Mouse (Mus musculus): ENCODE measurements around the gene Srsf3. TPM values are rescaled to one million over a fixed set of nuclear protein-coding genes. Genes with fewer than 3 reads are reported as not detected.
"Not testable (repeated sequence)": the region's sequence is repeated elsewhere in the genome, so short reads cannot be mapped to it uniquely, and the experiment has no call there.

Srsf3 gene
- polyA plus RNA-seq (2015; fragmentation: Nextera tagmentation; extraction: Ambion mirVana): 605 and 671 TPM in 2 replicates

DNA sequence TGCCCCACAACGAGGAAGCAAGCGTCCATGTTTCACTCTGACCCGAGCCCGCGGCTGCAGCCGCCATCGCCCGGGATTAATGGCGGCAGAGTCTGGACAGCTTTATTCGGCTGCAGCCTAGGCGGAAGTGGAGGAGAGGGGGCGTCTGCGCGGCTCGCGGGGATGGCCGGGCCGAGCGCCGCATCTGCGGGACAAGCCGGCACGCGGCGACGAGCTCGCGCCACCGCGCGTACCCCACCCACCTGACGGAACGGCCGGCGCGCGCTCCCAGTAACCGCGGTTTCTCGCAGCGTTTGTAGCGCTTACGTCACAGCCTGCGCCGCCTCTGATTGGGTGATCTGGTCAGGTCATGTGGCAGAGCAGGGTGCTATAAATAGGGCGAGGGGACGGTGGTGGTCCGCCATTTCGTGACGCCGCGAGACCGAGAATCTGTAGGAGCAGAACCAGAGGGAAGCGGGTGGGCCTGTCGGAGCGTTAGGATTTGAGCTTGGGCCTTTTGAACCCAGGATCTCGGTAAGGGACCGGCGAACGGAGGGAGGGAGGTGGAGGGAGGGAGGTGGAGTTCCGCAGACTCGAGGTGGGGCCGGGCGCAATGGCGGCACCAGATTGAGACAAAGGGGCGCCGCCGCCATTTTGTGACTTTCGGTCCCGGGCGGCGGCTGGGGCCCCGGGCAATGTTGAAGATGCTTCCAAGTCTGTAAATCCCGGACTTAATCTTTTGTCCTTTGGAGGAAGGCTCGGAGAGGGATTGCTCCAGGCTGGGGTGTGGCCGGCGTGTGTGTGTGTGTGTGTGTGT is at the start of gene Srsf3:
Gene Srsf3, plus strand, starts transcription at position 355 of the 796 bp plus-strand sequence.
- Histone ChIP-seq H3K9me3 (replicated peaks) (no peaks in the 10 kb centered on the region), H3K4me1 (peaks cover 32% of the 10 kb centered on the region), H3K4me2 (peak within 1 kb of the TSS; percentile 82), H3K36me3 (peaks cover 17% of the 10 kb centered on the region), H3K27me3 (no peaks in the 10 kb centered on the region), H3K4me3 (replicated peaks) (peak within 1 kb of the TSS; percentile 62), H3K9ac (peak within 1 kb of the TSS; percentile 75), H3K27ac (peak within 1 kb of the TSS; percentile 98)
- under 1% methylated on average over 77 of the region's 77 CpGs for WGBS
- ATAC-seq (replicated peaks; ENCODE audit: low FRiP score): peak; percentile 97

DNA sequence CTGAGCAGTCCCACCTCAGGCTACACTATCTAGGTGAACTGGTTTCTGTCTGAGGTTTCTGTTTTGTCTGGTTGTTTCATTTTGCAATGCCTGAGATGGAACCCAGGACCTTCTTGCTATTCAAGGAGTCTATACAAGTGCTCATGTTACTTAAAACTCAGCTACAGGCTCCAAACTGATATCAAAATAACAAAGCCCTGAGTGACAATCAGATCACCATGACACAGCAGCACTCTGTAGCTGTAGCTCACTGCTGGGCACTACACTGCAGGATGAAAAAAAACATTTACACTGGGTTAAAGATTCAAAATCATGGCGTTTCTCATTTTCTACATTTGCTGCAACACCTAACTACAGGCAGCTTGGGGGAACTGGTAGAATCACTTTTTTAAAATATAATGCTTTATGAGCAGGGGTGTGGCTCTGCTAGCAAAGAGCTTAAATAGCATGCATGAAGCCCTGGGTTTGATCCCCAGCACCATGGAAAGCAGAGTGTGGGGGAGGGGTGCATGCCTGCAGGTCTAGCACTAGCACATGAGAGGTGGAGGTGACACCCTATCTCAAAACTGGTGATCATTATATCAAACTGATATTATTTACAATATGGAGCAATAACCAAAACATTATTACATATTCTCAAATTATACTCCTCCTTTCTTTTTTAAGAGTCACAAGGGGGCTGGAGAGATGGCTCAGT is 47.6 kb upstream of the Srsf3 start:
- H3K9ac ChIP-seq: no peak overlapping the region
- no peak overlapping the region for H3K4me3 ChIP-seq (replicated peaks)
- WGBS: 86% methylated on average over 1 of the region's 1 CpGs
- H3K27ac ChIP-seq: no peak overlapping the region
- H3K27me3 ChIP-seq: no peaks in the 10 kb centered on the region
- H3K4me1 ChIP-seq: 0 out of 2 replicates have a peak, but pooled peaks cover 8% of the 10 kb centered on the region
- no peak overlapping the region for H3K4me2 ChIP-seq
- H3K36me3 ChIP-seq: peaks cover 94% of the 10 kb centered on the region
- no peak for ATAC-seq (replicated peaks; ENCODE audit: low FRiP score)
- no peaks in the 10 kb centered on the region for H3K9me3 ChIP-seq (replicated peaks)

DNA sequence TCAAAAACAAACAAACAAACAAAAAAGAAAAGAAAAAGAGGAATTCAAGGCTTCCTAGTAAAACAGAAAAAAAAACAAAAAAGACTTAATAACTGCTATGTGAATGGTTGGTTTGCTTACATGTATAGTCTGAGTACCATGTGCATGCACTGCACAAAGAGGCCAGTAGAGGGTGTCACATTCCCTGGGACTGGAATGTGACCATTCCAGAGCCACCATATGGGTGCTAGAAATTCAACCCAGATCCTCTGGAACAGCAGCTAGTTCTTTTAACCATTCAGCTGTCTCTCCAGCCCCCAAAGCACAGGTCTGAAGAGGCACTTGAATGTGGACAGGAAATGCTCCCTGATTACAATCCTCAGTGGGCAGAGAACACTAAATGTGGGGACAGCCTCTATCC is 45.6 kb upstream of the Srsf3 start:
- H3K9me3 ChIP-seq (replicated peaks): no peaks in the 10 kb centered on the region
- no peaks in the 10 kb centered on the region for H3K27me3 ChIP-seq
- H3K4me1 ChIP-seq: 0 out of 2 replicates have a peak, but pooled peaks cover 5% of the 10 kb centered on the region
- peaks cover 99% of the 10 kb centered on the region for H3K36me3 ChIP-seq
- H3K4me3 ChIP-seq (replicated peaks): no peak overlapping the region
- ATAC-seq (replicated peaks; ENCODE audit: low FRiP score): no peak
- no peak overlapping the region for H3K4me2 ChIP-seq
- H3K9ac ChIP-seq: no peak overlapping the region
- no peak overlapping the region for H3K27ac ChIP-seq

DNA sequence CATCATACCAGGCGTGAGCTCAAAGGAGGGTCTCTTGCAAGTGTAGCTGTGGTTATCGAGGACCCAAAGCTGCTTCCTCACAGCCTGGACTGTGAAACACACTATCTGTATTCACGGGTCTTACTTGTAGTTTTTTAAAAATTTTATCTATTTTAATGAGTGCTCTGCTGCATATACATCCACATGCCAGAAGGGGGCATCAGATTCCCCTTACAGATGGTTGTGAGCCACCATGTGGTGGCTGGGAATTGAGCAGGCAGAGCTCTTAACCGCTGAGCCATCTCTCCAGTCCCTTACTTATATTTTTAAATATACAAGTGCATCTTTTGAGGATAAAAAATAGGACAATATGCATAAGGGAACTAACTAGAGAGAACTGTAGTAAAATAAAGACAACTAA is 44.7 kb upstream of the Srsf3 start:
- no peak overlapping the region for H3K4me3 ChIP-seq (replicated peaks)
- WGBS: 71% methylated on average over 4 of the region's 4 CpGs
- H3K4me2 ChIP-seq: no peak overlapping the region
- H3K27ac ChIP-seq: no peak overlapping the region
- H3K9ac ChIP-seq: no peak overlapping the region
- no peak for ATAC-seq (replicated peaks; ENCODE audit: low FRiP score)
- H3K27me3 ChIP-seq: no peaks in the 10 kb centered on the region
- 0 out of 2 replicates have a peak, but pooled peaks cover 5% of the 10 kb centered on the region for H3K4me1 ChIP-seq
- no peaks in the 10 kb centered on the region for H3K9me3 ChIP-seq (replicated peaks)
- H3K36me3 ChIP-seq: peaks cover 95% of the 10 kb centered on the region

DNA sequence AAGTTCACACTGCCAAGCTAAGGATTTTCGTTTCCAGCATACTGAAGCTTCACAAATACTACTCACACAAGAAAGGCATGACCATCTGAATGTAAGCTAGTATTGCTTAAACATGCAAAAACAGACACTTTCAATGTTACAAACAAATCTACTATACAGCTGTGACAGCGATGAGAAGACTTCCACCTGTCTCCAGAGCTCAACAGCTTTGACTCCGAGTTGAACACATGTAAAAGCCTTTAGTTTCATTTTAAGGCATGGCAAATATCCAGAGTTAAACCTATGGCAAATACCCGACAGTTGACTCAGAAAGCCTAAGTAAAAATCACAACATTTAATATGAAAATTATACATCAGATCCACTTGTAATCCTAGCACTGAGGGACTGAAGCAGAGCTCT is 44.1 kb upstream of the Srsf3 start:
- H3K9me3 ChIP-seq (replicated peaks): no peaks in the 10 kb centered on the region
- no peak for ATAC-seq (replicated peaks; ENCODE audit: low FRiP score)
- H3K9ac ChIP-seq: no peak overlapping the region
- 0 out of 2 replicates have a peak, but pooled peaks cover under 1% of the 10 kb centered on the region for H3K4me1 ChIP-seq
- 89% methylated on average over 4 of the region's 4 CpGs for WGBS
- no peaks in the 10 kb centered on the region for H3K27me3 ChIP-seq
- no peak overlapping the region for H3K27ac ChIP-seq
- peaks cover 89% of the 10 kb centered on the region for H3K36me3 ChIP-seq
- H3K4me2 ChIP-seq: no peak overlapping the region
- H3K4me3 ChIP-seq (replicated peaks): no peak overlapping the region

DNA sequence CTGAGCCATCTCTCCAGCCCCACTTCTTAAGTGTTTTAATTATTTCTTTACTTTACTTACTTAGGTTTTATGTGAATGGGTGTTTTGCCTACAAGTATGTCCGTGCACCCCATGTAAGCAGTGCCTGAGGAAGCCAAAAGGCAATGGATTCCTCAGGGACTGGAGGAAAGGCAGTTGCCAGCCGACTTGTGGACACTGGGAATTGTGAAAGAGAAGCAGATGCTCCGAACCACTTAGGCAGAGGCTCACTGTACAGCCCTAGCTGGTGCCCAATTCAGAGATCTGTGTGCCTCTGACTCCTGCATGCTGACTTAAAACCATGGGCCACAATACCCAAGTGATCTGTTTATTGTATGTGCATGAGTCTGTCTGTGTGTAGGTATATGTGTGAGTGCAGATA is 43.4 kb upstream of the Srsf3 start:
- Histone ChIP-seq H3K36me3 (peaks cover 85% of the 10 kb centered on the region), H3K4me1 (no peaks in the 10 kb centered on the region), H3K27ac (no peak overlapping the region), H3K27me3 (no peaks in the 10 kb centered on the region), H3K9ac (no peak overlapping the region), H3K4me3 (replicated peaks) (no peak overlapping the region), H3K4me2 (no peak overlapping the region), H3K9me3 (replicated peaks) (no peaks in the 10 kb centered on the region)
- 87% methylated on average over 3 of the region's 3 CpGs for WGBS
- no peak for ATAC-seq (replicated peaks; ENCODE audit: low FRiP score)

DNA sequence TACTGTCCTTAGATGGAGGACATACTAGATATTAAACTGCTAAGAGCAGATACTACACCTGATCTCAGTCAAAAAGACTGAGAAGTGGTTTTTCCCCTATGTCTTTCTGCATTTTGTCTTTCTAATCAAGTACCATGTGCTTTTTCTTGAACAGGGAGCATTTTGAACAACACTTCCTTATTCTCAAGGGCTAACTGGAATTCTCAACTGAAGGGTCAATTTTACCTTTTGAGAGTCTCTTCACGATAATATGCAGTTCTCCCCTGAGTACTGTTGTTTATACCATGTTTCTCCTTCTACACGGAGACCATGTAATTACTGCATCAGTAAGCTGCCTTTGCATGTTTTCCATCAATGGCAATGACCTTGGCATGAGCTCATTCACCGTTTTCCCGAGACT is 42.4 kb upstream of the Srsf3 start:
- no peak overlapping the region for H3K9ac ChIP-seq
- WGBS: 76% methylated on average over 4 of the region's 4 CpGs
- no peaks in the 10 kb centered on the region for H3K9me3 ChIP-seq (replicated peaks)
- H3K27me3 ChIP-seq: no peaks in the 10 kb centered on the region
- no peaks in the 10 kb centered on the region for H3K4me1 ChIP-seq
- H3K36me3 ChIP-seq: peaks cover 85% of the 10 kb centered on the region
- H3K27ac ChIP-seq: no peak overlapping the region
- ATAC-seq (replicated peaks; ENCODE audit: low FRiP score): no peak
- H3K4me3 ChIP-seq (replicated peaks): no peak overlapping the region
- H3K4me2 ChIP-seq: no peak overlapping the region

DNA sequence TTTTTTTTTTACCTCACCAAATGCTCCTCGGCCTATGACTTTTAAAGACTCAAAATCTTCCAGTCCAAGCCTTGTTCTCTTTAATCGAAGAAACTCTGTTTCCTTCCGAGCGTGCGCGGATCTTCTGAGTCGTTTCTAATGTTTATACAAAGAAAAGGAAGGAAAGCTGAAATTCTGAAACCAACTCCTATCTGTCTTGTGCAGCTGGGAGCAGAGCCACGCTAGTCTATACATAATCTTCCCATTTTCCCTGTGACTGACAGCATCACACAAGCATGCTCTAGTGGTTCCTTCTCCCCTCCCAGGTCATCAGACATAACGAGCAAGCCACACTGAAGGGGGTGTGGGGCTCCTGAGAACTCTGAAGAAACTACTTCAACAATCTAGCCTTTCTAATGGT is 41.1 kb upstream of the Srsf3 start:
- Histone ChIP-seq H3K4me3 (replicated peaks) (no peak overlapping the region), H3K27me3 (no peaks in the 10 kb centered on the region), H3K27ac (no peak overlapping the region), H3K36me3 (peaks cover 80% of the 10 kb centered on the region), H3K9ac (no peak overlapping the region), H3K4me2 (no peak overlapping the region), H3K9me3 (replicated peaks) (no peaks in the 10 kb centered on the region), H3K4me1 (no peaks in the 10 kb centered on the region)
- no peak for ATAC-seq (replicated peaks; ENCODE audit: low FRiP score)
- 91% methylated on average over 9 of the region's 9 CpGs for whole genome bisulfite sequencing

DNA sequence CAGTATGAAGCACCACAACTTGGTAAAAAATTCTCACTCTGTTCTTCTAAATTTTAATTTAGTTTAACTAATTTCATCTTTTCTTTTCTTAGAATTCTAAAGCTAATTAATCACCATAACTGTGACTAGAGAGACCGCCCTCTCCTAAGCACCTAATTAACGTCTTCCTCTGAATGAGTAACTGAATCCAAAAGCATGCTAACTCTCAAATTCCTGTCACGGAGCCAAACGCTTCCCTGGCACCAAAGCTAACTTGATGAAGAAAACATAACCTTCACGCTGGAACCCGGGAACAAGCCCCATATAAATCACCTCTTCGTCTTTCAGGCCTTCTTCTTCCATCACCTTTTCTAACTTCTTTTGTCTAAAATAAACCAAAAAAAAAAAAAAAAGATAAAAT is 40.3 kb upstream of the Srsf3 start:
- ATAC-seq (replicated peaks; ENCODE audit: low FRiP score): no peak
- H3K36me3 ChIP-seq: peaks cover 79% of the 10 kb centered on the region
- no peaks in the 10 kb centered on the region for H3K4me1 ChIP-seq
- no peak overlapping the region for H3K9ac ChIP-seq
- no peak overlapping the region for H3K4me3 ChIP-seq (replicated peaks)
- no peak overlapping the region for H3K27ac ChIP-seq
- H3K9me3 ChIP-seq (replicated peaks): no peaks in the 10 kb centered on the region
- no peak overlapping the region for H3K4me2 ChIP-seq
- no peaks in the 10 kb centered on the region for H3K27me3 ChIP-seq
- WGBS: 49% methylated on average over 7 of the region's 7 CpGs

DNA sequence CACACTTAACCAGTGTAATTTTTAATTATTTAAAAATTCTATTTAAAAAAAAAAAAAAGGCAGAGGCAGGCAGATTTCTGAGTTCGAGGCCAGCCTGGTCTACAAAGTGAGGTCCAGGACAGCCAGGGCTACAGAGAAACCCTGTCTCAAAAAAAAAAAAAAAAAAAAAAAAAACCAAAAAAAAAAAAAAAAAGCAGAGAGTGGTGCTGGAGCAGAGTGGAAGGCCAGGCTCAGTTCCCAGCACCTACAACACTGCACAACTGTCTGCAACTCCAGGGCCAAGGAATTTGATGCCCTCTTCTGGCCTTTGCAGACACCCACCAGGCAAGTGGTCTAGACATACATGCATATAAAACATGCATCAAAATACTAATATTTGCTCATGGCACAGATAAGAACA is 39.4 kb upstream of the Srsf3 start:
- not testable (repeated sequence) for ATAC-seq (replicated peaks; ENCODE audit: low FRiP score); H3K4me3 ChIP-seq (replicated peaks); H3K9me3 ChIP-seq (replicated peaks); H3K4me2 ChIP-seq; H3K27ac ChIP-seq; H3K27me3 ChIP-seq; H3K9ac ChIP-seq; H3K4me1 ChIP-seq
- H3K36me3 ChIP-seq: peaks cover 78% of the 10 kb centered on the region
- whole genome bisulfite sequencing: 100% methylated on average over 1 of the region's 1 CpGs

DNA sequence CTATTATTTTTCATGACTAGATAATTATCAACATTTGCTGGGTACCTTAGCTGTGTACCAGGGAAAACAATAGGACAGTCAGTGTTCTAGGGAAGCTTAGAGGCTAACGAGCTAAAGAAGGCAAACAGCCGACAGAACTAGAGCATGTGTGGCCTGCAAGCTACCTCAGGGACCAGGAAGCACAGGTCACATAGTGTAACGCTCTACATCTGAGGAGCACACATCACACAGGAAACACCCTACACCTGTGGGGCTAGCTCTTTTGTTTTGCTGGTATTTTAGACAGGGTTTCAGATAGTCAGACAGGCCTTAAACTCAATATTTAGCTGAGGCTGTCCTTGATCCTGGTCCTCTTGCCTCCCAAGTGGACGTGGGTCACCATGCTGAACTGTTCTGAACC is 37.8 kb upstream of the Srsf3 start:
- Histone ChIP-seq H3K27me3 (no peaks in the 10 kb centered on the region), H3K9me3 (replicated peaks) (no peaks in the 10 kb centered on the region), H3K4me2 (no peak overlapping the region), H3K27ac (no peak overlapping the region), H3K4me3 (replicated peaks) (no peak overlapping the region), H3K9ac (no peak overlapping the region), H3K36me3 (peaks cover 78% of the 10 kb centered on the region), H3K4me1 (no peaks in the 10 kb centered on the region)
- no peak for ATAC-seq (replicated peaks; ENCODE audit: low FRiP score)
- 90% methylated on average over 4 of the region's 4 CpGs for WGBS

DNA sequence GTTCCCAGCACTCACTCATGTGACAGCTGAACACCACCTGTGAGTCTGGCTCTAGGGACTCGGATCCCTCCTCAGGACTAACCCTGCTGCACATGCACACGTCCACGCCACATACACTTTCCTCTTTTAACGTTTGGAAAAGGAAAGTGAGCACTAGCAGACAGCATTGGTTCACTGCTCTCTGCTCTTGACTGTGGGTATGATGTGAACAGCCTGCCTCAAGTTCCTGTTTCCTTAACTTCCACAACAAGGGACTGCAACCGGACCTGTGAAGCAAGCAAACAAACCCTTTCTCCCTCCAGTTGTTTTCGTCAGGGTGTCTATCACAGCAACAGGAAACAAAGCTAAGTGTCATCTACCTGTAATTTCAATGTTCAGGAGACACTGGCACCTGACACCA is 32.0 kb upstream of the Srsf3 start:
- no peak overlapping the region for H3K9ac ChIP-seq
- no peaks in the 10 kb centered on the region for H3K27me3 ChIP-seq
- no peak for ATAC-seq (replicated peaks; ENCODE audit: low FRiP score)
- no peak overlapping the region for H3K4me3 ChIP-seq (replicated peaks)
- no peaks in the 10 kb centered on the region for H3K9me3 ChIP-seq (replicated peaks)
- H3K36me3 ChIP-seq: peaks cover 64% of the 10 kb centered on the region
- H3K4me2 ChIP-seq: no peak overlapping the region
- H3K4me1 ChIP-seq: 0 out of 2 replicates have a peak, but pooled peaks cover 6% of the 10 kb centered on the region
- no peak overlapping the region for H3K27ac ChIP-seq
- 86% methylated on average over 6 of the region's 6 CpGs for WGBS
